Mouse (Mus musculus): ENCODE data around the gene 6820408C15Rik. TPM values are rescaled to one million over a fixed set of nuclear protein-coding genes. Genes with fewer than 3 reads are reported as not detected.

Gene 6820408C15Rik
- 0.20 and 0.24 TPM in 2 replicates for polyA plus RNA-seq (2012; rRNA removed)

GRCm38 (mm10) chr2:152415287-152415686, at the start of gene 6820408C15Rik:
Gene 6820408C15Rik, plus strand, starts transcription at chr2:152415587.

GRCm38 (mm10) chr2:152376345-152376741, 39.0 kb upstream of the 6820408C15Rik start, which contains the start of gene Nrsn2:
Gene Nrsn2, minus strand, starts transcription at chr2:152376638.

GRCm38 (mm10) chr2:152397680-152398435, 17.5 kb upstream of the 6820408C15Rik start, which contains the start of gene Sox12:
Gene Sox12, minus strand, starts transcription at chr2:152398063.

GRCm38 (mm10) chr2:152414591-152415165, 709 bp upstream of the 6820408C15Rik start, which contains the start of gene Zcchc3:
Gene Zcchc3, minus strand, starts transcription at chr2:152415027.

GRCm38 (mm10) chr2:152464570-152465150, 49.3 kb downstream of the 6820408C15Rik start, which contains the start of gene Defb23:
Gene Defb23, minus strand, starts transcription at chr2:152464620.

GRCm38 (mm10) chr2:152476763-152477162, 61.4 kb downstream of the 6820408C15Rik start, which contains the start of gene Defb20:
Gene Defb20, plus strand, starts transcription at chr2:152477063.

GRCm38 (mm10) chr2:152490038-152490437, 74.7 kb downstream of the 6820408C15Rik start, which contains the start of gene Defb22:
Gene Defb22, minus strand, starts transcription at chr2:152490138.

Other genes with a start within 250 kb of the 6820408C15Rik start
- gene Csnk2a1, start 188.7 kb upstream of the 6820408C15Rik start, polyA plus RNA-seq (2012; rRNA removed) = 22.7 and 27.5 TPM in 2 replicates
- 9.2 and 9.9 TPM in 2 replicates for gene Tbc1d20, start 121.8 kb upstream of the 6820408C15Rik start, polyA plus RNA-seq (2012; rRNA removed)
- gene Rbck1, start 82.9 kb upstream of the 6820408C15Rik start, polyA plus RNA-seq (2012; rRNA removed) = 42.7 and 45.8 TPM in 2 replicates
- 0.77 and 1.8 TPM in 2 replicates for gene Trib3, start 71.6 kb upstream of the 6820408C15Rik start, polyA plus RNA-seq (2012; rRNA removed)
- gene Nrsn2, start 38.9 kb upstream of the 6820408C15Rik start, polyA plus RNA-seq (2012; rRNA removed) = not detected in 2 replicates
- 4.1 and 4.3 TPM in 2 replicates for gene Sox12, start 17.5 kb upstream of the 6820408C15Rik start, polyA plus RNA-seq (2012; rRNA removed)
- 8.2 and 10.2 TPM in 2 replicates for gene Zcchc3, start 560 bp upstream of the 6820408C15Rik start, polyA plus RNA-seq (2012; rRNA removed)
- not detected in 2 replicates for gene Defb23, start 49.0 kb downstream of the 6820408C15Rik start, polyA plus RNA-seq (2012; rRNA removed)
- gene Defb20, start 61.5 kb downstream of the 6820408C15Rik start, polyA plus RNA-seq (2012; rRNA removed) = not detected in 2 replicates
- not detected in 2 replicates for gene Defb22, start 74.6 kb downstream of the 6820408C15Rik start, polyA plus RNA-seq (2012; rRNA removed)
- gene Defb26, start 96.1 kb downstream of the 6820408C15Rik start, polyA plus RNA-seq (2012; rRNA removed) = not detected in 2 replicates
- not detected in 2 replicates for gene Defb28, start 102.7 kb downstream of the 6820408C15Rik start, polyA plus RNA-seq (2012; rRNA removed)
- gene Defb29, start 124.5 kb downstream of the 6820408C15Rik start, polyA plus RNA-seq (2012; rRNA removed) = not detected in 2 replicates
- not detected in 2 replicates for gene Gm17416, start 153.8 kb downstream of the 6820408C15Rik start, polyA plus RNA-seq (2012; rRNA removed)
- not detected in 2 replicates for gene Defb21, start 157.2 kb downstream of the 6820408C15Rik start, polyA plus RNA-seq (2012; rRNA removed)
- gene Defb19, start 164.7 kb downstream of the 6820408C15Rik start, polyA plus RNA-seq (2012; rRNA removed) = not detected in 2 replicates
- gene Defb45, start 183.8 kb downstream of the 6820408C15Rik start, polyA plus RNA-seq (2012; rRNA removed) = not detected in 2 replicates
- not detected in 2 replicates for gene Defb36, start 188.7 kb downstream of the 6820408C15Rik start, polyA plus RNA-seq (2012; rRNA removed)
- 0.24 TPM in 1 of 2 replicates, not detected in the other for gene Defb25, start 207.5 kb downstream of the 6820408C15Rik start, polyA plus RNA-seq (2012; rRNA removed)
- gene Rem1, start 211.4 kb downstream of the 6820408C15Rik start, polyA plus RNA-seq (2012; rRNA removed) = 0.46 and 0.52 TPM in 2 replicates